Mouse (Mus musculus) ovary, postnatal 36 days (tissue): ENCODE results near the gene Faap20.
"Not testable (repeated sequence)": the region's sequence is repeated elsewhere in the genome, so short reads cannot be mapped to it uniquely, and the experiment has no call there.

Experiments
- DNase-seq: peaks from one replicate; pipeline ENCODE4 v3.0.0; 2022; ENCODE audit warnings: low spot score, mixed read lengths

The Faap20 gene

DNA sequence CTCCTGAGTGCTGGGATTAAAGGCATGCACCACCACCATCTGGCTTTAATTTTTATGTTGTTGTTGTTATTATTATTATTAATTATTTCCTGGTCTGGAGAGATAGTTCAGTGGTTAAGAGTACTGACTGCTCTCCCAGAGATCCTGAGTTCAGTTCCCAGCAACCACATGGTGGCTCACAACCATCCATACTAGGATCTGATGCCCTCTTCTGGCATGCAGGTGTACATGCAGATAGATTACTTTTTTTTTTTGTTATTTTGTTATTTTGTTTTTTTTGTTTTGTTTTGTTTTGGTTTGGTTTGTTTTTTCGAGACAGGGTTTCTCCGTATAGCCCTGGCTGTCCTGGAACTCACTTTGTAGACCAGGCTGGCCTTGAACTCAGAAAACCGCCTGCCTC, 1.5 kb upstream of the Faap20 start:
- not testable (repeated sequence) for DNase-seq

DNA sequence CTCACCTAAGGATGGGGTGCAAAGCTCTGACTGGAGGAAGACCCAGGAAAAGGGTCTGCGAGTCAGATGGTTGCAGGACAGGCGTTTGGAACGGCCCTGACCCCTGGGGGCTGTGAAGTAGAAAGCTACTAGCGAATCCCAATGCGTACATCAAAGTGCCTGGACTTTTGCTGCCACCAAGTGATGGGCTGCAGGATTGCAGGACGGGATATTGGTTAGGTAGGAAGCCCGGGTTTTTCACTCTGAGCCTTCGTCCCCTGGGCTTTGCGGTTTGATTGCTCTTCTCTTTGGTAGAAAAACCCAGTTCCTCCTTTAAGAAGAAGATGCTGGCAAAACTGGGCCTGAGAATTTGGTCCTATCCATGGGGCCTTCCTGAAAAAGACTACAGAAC, 350 bp upstream of the Faap20 start:
- peak; percentile 88 for DNase-seq

DNA sequence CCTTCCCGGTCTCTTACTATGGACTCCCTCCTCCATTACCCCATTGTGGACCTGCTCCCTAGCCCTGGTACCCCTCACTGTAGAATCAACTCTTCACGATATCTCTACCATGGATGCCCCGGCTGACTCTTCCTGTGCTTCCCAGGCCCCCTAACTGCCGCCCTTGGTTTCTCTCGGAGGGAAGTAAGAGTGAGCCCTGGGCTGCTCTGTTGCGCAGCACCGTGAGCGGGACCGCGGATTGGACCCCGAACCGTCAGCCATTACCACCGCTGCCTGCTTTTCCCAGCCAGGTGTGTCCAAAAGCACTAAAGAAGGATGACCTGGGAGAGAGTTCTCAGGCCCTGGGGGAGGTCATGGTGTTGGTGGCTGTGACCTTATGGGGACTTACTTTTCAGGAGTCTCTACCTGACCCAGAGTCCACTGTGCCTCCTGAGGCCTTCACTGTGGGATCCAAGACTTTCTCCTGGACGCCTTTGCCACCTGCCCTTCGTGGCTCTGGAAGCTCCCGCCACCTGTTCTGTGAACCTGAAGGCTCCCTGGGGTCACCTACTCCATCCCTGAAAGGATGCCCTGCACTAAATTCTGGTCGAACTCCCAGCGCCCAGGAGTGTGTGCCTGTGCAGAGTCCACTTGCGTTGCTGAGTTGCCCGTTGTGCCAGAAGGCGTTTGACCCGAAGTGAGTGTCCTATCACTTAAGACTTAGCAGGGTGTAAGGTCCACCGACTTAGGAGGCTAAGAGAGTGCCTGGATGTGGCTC, 937 bp downstream of the Faap20 start:
- DNase-seq = peak; percentile 39

DNA sequence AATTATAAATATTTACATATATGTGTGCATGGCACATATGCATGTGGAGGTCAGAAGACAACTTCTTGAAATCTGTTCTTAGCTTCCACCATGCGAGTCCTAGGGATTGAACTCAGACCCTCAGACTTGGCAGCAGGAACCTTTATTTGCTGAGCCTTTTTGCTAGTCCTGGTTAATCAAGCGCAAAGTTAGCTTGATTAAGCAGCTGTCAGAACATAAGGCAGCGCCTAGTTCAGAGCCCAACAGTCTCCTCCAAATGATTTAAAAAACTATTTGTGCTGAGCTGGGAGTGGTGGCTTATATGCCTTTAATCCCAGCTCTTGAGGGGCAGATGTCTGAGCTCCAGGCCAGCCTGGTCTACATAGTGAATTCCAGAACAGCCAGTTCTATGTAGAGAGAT, 1.5 kb downstream of the Faap20 start:
- DNase-seq = no peak

DNA sequence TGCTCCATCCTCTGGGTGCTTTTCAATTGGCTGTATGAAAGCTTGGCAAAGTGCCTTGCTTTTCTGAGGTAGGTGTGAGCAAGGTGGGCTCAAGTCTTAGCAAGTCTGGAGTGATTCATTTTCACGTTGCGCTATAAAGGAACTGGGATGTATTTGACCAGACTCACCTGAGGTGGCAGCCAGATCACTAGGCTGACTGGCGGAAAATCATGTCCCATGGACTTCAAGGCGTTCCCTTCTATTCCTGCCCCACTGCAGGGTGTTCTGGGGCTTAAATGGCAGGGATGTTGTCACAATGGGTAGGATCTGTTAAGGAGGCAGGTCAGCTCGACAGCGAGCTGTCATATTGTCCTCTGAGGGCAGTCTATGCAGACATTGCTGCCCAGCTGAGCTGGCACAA, 2.7 kb downstream of the Faap20 start:
- DNase-seq = no peak

DNA sequence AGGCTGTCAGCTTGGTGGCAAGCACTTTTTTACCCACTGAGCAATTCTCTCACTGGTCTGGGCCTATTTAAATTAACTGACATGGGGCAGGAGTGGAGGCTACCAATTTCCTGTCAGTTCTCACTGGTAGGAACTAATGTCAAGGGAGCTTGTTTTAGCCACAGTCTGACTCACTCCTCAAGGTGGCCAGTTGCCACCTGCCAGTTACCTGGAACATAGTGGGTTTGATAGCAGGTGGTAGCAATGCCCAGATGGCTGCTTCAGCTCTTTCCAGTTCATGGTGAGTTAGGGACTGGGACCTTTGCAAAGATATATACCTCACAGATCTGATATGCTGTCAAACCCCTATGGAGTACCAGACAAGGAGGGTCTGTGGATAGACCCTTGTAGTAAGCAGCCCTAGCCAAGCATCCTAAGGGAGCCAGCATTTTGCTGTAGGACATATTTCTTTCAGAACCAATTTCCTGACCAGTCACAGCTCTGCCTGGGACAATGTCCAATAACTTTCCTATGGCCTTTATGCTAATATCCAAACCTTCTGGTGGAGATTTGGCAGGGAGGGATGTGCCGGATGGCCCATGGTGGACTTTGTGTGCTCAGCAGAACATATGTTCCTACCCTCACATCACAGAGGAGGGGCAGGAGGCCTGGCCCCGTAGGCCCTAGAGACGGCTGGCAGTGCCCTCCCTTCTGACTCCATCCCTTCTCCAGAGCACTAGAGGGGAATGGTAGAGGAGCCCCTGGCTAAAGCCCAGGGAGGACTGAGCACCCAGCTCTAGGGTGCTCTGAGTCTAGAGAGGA, 15.1 kb downstream of the Faap20 start:
- DNase-seq = no peak

DNA sequence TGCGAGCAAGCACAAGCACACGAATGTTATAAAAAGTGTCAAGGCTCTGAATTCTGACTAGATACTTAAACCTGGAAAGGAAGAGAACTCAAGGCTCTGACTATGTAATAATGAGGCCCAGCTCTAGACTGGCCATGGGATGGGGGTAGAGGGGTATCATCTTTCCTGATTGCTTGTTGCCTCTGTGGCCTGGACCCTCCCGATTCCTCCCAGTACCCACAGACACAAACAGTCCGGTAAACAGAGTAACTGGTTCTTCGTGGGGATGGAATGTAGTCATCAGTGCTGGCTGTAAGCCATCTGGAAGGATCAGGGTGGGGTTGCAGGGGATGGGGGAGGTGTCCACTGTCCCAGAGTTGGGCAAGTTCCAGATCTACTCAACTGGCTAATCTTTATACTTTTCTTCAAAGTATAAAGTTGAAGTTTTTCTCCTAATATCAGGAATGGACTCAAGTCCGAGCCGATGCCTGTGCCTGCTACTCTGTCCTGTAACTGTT, 17.5 kb downstream of the Faap20 start:
- no peak for DNase-seq

DNA sequence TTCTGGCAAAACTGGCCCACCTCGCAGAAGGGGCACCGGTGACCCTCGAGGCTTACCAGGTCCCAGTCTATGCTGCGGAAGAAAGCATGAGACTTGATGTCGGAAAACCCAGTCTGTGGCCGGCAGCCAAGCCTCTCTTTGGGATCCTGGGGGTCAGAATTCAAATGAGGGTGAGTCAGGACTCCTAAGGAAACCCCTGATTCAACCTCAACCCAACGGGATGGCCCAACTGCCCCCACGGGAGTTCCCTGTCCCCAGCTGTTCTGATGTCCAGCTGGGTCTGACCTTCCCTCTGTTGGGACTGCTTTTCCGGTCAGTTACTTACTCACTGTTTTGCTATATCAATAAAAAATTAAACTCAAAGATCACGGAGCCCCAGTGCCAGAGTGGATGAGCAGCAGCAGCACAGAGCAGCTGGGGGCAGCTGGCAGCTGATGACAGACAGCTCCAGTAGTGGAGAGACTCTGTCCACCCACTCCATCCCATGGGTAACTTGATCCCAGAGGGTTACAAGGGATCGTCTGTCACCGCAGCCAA, 18.1 kb downstream of the Faap20 start:
- no peak for DNase-seq

DNA sequence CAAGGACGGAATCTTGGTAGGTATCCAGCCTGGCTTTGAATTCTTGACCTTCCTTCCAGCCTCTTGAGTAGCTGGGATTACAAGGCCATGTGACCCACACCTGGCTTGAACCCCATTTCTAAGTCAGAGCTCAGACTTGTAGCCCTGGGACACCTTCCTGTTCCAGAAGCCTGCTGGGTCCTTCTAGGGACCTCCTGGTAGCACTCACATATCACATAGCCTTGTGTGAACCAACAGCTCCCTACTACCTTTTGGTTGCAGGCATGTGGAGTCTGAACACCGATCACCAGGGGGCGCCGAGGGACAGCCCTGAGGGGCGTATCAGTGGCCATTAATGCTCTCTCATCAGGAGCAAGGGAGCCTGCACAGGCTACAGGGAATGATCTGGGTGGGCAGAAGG, 18.8 kb downstream of the Faap20 start:
- DNase-seq = peak; percentile 76

DNA sequence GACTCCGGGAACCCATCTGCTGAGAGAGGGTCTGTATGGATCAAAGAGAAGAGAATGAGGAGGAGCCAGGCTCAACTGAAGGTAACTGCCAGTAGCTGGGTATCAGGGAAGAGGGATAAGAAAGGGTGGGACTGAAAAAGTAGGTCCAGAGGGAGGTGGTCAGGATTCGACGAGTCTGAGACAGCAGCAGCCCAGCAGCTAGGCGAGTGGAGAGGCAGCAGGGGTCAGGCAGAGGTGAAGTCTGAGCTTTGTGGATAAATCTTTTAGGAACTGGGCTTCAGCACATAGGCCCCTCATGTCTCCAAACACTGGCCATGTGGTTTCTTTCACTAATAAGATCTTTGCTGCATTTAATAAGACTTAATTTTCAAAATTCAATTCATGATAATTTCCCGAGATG, 24.8 kb downstream of the Faap20 start:
- DNase-seq = no peak

DNA sequence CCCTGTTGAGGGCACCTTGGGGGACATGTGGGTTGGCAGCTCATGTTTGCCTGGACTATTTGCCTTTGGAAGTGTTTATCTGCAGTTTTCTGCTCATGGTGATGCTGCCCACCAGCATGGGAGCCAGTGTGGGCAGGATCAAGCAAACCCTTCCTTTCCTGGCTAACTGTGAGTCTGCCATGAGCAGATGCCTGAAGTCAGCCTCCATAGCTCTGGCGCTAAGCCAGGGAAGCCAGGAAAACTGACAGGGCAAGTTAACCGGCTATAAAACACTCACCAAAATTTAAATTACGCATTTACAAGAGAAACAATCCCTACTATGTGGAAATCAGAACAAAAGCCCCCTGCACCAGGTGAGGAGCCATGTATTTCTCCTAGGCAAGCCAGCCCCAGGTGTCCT, 25.2 kb downstream of the Faap20 start:
- DNase-seq = no peak

DNA sequence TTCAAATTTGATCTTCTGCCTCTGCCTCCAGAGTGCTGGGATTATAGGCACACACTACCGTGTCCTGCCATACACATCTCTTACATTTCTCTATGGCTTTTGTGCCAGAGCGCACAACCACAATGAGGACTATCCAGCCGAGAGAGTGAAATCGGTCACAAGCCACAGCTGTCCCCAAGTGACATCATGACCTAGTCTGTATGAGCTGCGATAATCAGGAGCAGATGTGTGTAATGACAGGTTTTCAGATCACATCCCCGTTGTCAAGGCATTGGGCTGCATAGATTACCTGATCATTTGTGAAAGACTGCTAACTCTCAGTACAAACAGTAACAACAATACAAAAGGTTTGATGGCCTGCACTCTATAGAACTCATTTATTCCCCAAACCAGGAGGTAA, 28.4 kb downstream of the Faap20 start:
- DNase-seq = no peak

DNA sequence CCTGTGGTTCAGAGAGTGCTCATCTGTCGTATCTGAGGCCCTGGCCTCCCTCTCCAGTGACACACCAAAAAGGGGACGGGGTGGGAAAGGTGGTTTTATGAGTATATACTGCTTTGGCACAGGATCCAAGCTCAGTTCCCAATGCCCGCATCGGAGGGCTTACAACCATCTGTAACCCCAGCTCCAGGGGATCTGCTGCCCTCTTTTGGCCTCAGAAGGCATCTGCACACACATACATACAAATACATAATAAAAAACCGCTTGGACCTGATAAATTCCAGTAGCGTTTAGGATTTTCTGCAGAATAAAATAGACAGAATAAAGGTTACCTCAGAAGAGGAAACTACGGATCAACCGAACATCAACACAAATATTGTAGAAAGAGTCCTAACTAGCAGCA, 29.5 kb downstream of the Faap20 start:
- no peak for DNase-seq

DNA sequence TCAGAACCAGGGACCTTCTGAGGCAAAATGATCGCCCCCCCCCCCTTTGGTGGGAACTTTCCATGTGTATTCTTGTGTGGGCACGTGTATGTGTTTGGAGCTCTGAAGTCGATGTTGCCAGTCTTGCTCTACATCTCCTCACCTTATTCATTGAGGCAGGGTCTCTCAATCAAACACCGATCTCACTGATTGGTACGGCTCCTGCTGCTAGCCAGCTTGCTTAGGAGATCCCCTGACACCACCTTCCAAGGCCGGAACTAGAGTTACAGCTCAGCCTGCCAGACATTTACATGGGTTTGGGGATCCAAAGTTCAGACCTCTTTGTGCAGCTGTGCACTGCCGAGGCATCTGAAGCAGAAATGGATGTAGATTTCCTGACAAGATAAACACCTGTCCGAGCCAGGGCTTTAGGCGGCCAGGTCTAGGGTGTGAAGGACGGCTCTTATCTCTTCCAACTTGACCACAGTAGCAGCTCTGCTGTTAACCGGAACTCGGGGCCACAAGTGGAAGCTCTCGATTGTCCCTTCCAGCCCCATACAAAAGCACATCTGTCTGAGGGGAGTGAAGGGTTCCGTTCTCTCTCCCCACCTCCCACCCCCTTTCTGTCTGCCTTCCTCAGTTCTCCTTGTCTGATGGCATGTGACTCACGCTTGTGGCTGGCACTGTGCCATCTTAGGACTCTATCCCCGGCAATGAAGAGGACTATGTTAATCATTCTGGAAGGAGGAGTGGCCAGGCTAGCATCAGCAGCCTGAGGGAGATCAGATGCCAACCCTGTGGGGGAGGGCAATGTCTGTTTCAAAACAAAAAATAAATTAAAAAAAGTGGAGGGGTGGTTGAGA, 30.5 kb downstream of the Faap20 start:
- no peak for DNase-seq

DNA sequence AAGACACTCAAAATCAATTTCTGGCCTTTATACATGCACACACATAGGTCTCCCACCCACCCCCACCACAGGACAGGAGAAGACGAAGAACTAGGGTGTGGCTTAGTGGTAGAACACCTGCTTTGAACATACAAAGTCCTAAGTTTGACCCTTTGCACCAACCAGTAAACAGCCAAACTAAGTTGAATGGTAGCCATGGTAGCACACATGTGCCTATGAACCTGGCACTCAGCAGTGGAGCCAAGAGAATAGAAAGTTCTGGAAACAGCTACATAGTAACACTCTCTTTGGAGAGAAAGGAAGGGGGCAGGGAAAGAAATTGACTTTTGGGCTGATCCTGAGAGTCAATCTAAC, 31.1 kb downstream of the Faap20 start:
- DNase-seq = no peak

DNA sequence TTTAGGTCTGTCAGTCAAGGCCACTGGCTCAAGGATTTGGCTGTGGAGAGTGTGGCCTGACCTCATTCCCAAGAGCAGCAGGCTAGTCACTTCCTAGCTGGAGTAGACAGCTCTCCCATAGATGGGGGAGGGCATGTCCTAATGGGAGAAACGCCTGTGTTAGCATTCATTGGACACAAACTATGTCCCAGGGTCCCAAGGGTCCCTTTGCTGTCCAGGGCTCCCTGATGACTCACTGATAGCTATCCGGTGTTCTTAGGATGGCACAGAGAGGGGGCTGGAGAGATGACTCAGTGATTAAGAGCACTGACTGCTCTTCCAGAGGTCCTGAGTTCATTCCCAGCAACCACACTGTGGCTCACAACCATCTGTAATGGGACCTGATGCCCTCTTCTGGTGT, 31.6 kb downstream of the Faap20 start:
- DNase-seq = no peak

DNA sequence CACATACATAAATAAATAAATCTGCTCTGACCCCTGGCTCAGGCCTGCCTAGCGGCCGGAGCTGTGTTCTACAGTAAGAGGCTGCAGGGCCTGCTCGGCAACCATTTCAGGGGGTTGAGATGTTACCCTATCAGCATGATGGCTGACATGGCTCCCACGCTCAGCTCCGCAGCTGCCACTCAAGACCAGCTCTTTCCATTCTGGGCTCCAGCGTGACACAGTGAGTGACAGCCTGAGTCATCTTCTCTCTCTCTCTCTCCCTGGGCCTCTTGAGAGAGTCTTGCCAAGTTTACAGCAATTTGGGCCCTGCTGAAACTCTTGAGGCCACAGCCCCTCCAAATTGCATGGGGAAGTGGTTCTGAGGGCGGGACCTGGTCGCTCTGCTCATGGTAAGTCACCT, 32.0 kb downstream of the Faap20 start:
- DNase-seq = no peak

DNA sequence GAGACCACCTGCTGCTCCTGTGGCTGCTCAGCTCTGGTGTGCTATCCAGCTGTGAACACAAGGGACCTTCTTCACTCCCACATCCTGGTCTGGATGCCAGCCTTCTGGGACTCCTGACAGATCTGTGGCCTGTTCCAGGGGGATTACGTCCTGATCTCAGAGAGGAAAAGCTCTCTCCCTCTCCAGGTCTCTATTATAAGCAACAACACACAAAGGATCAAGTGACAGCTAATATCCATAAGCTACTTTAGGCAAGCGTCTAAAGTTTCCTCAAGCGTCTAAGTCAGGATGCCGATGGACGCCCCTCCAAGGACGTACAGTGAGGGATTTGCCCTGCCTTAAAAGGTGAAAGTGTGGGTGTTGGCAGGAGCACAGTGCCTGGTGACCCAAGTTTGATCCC, 32.6 kb downstream of the Faap20 start:
- no peak for DNase-seq

DNA sequence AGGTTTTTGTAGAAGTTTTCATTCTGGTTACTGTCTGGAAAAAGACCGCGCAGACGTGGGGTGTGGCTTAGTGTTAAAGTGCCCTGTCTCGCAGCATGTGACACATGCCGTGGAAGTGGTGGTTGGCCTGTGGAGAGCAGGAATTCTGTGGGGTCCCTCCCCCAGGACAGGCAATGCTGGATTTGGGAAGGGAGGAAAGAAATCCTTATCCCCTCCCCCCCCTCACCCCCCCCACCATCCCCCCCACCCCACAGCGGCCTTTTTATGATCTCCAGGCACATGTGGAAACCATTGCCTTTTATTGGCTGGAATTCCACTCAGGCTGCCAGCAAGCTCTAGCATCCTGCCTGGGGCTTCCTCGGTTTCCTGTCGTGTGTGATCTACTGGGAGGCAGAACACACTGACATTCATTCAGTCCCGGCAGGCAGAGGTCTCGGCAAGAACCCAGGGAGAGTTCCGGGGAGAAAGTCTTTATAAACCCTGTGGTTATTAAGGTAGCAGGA, 33.5 kb downstream of the Faap20 start:
- DNase-seq = no peak

DNA sequence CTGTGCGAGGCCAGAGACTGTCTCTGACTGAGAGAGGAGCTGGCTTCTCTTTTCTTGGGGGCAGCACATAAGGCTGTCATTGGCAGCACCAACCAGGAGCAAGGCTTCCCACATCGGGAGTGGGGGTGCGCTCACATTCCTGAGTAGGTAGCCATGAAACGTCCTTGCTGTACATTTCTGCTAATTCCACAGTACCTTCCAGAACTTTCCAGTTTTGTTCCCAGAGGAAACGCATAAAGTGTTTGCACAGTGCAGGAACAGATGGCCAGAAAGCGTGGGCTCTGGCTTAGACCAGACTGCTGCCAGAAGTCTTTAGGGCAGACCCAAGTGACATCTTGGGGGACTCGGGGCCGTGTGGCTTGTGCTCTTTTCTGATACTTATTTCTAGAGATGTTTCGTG, 34.0 kb downstream of the Faap20 start:
- DNase-seq = no peak

DNA sequence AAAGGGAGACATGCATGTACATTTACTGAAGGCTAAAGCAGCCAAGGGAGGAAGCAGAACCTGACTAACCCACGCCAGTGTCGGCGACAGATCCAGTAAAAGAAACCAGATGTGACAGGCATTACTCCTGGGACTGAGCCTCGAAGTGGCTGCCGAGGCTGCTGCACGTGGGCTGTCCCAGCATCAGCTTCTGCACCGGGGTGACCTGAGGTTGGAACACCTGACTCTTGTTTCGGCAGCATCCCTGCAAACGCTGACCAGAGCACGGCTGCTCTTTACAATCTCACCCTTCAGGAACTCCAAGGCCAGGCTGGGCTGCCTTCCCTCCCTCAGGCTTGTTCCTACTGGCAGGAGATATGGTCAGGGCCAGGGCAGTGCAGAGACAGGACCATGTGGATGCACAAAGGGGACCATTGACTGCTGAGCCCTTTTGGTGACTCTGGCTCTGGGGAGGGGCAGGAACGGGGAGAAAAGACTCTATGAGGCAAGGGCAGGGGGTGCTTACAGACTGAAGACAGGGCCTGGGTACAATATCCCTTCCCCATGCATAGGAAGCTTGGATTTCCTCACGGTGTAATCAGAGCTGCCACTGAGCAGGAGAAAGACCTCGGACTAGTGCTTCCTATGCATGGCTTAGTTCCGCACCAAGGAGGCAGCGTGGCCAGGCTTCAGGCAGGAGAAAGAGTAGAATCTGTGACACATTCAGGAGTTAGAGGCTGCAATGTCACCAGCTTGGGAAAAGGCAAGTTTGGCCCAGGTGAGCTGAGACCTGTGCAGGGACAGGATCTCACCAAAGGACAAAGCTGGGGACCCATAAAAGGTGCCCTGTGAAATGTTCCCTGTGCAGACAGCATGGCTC, 35.1 kb downstream of the Faap20 start:
- peak; percentile 32 for DNase-seq
